Mouse (Mus musculus) spleen, postnatal 0 days (tissue): ENCODE data around the gene Ankrd63. TPM values are rescaled to one million over a fixed set of nuclear protein-coding genes. Genes with fewer than 3 reads are reported as not detected.

Experiments
- polyA plus RNA-seq: library from polyadenylated mRNA; unstranded; fragments of >200 nt; fragmentation: Nextera tagmentation; extraction: Ambion mirVana; gene quantifications from 2 replicates; pipeline ENCODE4 v1.2.1, GENCODE M21; 2015

Gene Ankrd63
- polyA plus RNA-seq, result 0.06 and 0.12 TPM in 2 replicates

DNA sequence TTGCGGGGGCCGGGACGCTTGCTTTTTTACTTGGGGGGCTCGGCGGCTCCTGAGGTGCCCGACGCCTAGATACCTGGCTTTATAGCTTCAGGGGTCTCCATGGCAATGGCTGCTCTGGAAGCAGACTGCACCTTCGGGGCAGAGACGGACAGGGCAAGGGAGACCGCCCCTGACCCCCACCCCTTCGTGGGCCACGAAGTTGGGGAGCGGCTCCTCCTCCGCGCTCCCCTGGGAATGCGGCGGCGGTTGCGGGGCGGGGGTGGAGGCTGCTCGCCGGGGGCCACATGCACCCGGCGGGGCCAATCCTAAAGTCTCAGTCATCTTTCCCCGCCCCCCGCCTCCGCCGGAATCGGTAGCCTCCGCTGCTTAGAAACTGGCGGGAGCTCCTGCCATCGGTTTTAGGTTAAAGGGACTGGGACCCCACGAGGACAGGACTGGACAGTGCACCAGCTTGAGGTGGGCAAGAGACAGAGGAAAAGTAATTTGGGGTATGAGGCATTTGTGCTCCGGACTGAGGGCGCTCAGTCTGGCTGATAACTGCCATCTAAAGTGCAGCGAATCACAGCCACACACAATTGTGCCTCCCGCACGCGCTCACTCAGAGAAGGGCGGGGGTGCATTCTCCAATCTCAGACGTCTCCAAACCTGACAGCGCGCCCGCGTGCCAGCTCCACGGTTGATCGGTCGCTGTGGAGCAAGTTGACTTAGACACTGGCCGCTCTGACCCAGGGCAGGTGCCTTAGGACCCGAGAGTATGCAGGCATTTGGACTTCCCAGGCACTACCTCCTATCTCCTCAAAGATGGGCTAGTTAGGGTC lies at the start of gene Ankrd63:
Gene Ankrd63, minus strand, starts transcription at position 51 of the 818 bp plus-strand sequence.

DNA sequence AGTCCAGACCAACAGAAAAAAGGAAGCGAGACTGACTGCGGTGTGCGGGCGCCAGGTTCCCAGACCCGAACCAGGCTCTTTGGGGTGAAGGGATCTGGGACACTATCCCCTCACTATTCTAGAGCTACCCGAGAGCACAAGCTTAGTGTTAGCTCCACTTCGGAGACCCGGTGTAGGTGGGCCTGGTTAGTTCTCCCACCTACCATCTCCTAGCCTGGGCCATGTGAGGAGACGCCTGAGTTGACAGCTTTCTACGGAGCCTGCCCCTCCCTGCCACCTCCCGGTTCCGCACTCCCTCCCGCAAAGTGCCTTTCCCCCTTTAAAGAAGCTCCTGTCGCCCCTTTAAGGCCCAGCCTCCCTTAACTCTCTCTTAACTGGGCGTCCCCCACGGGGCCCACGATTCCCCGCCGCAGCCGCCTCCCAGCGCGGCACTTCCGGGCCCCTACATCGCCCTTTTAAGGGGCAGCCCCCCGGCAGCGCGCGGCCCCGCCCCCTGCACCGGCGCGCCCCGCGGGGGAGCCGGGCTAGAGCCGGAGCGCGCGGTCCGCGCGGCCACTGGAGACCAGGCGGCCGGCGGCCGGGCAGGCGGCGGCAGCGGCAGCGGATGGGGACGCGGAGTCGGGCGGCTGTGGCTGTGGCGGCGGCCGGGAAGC lies 41.6 kb upstream of the Ankrd63 start, which contains the start of gene Inafm2:
Gene Inafm2, plus strand, starts transcription at position 527 of the 653 bp plus-strand sequence.

DNA sequence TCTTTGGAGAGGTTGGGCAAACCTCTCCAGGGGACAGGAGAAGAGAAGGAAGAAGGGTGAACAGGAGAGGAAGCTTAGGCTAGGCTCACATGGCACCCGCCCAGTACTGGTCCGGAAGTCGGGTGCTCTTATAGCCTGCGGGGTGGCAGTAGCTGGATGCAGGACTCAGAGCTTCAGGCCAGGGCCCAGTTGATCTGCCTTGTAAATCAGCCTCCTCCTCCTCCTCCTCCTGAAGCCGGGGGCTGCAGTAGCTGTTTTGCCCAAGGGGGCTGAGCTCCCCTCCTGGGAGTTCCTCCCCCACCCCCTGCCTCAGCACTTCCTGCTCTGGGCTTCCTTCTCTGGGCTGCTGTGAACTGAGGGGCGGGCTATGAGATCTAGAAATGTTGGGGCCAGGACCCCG lies 24.6 kb upstream of the Ankrd63 start, which contains the start of gene Plcb2:
Gene Plcb2, minus strand, starts transcription at position 102 of the 400 bp plus-strand sequence.

DNA sequence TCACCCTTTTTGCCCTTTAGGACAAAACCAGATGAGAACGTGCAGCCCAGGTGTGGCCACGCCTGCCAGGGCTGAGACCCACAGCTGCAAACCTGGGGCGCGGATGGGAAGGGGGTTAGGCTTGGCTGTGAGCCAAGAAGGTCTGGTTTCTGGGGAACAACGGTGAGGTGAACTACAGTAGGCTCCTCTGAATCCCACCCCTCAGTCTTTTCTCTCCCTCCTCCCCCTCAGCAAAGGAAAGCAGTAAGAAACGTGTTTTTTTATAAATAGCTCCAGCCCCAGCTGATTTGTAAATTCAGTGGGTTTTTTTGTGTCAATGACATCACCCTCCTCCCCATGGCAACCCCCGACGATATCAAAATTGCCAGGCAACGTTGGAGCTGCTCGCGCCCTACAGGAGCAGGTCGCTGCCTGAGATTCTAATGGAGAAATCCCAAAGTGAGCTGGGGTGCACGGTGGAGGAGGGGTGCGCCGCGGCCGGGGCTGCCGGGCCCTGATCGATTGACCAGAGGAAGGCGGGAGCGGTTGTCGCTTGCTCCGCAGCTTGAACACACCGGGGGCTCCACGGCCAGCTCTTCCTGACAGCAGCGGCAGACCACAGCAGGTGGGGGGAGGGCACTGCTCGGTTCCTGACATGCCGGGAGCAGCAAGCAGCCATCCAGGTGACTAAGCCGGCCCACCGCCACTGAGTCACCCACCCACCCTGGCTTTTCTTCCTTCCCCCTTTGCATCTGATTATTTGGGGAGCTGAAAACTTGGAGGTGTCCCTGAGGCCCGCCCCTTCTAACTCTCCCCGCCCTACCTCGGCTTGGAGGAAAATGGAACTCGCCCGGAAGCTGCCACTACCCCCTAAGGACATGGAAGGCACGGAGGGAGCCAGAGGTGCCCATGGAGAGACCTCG lies 40.6 kb downstream of the Ankrd63 start, which contains the start of gene Pak6:
Gene Pak6, plus strand, starts transcription at position 402 of the 902 bp plus-strand sequence.

Other genes with a start within 250 kb of the Ankrd63 start
- 137 and 161 TPM in 2 replicates for gene Srp14, start 224.3 kb downstream of the Ankrd63 start, polyA plus RNA-seq
- gene Bmf, start 154.3 kb downstream of the Ankrd63 start, polyA plus RNA-seq, result 1.2 and 2.1 TPM in 2 replicates
- 41.6 and 42.6 TPM in 2 replicates for gene Bub1b, start 105.8 kb downstream of the Ankrd63 start, polyA plus RNA-seq
- gene Pak6, start 40.7 kb downstream of the Ankrd63 start, polyA plus RNA-seq, result 0.24 and 0.28 TPM in 2 replicates
- 4.5 and 6.6 TPM in 2 replicates for gene Plcb2, start 24.5 kb upstream of the Ankrd63 start, polyA plus RNA-seq
- 16.0 and 16.9 TPM in 2 replicates for gene Inafm2, start 41.8 kb upstream of the Ankrd63 start, polyA plus RNA-seq
- gene Ccdc9b, start 58.7 kb upstream of the Ankrd63 start, polyA plus RNA-seq, result 0.95 and 1.1 TPM in 2 replicates
- gene Phgr1, start 68.8 kb upstream of the Ankrd63 start, polyA plus RNA-seq, result not detected in 2 replicates
- 0.13 and 0.19 TPM in 2 replicates for gene Disp2, start 75.8 kb upstream of the Ankrd63 start, polyA plus RNA-seq
- gene Knstrn, start 110.0 kb upstream of the Ankrd63 start, polyA plus RNA-seq, result 72.3 and 81.3 TPM in 2 replicates
- 18.1 and 20.7 TPM in 2 replicates for gene Ivd, start 158.0 kb upstream of the Ankrd63 start, polyA plus RNA-seq
- gene Bahd1, start 196.4 kb upstream of the Ankrd63 start, polyA plus RNA-seq, result 3.8 and 3.9 TPM in 2 replicates
- 9.4 and 12.5 TPM in 2 replicates for gene Chst14, start 222.5 kb upstream of the Ankrd63 start, polyA plus RNA-seq